Mouse (Mus musculus) limb, embryonic 13.5 days (tissue): Measurements from ENCODE around the gene Gm20388. TPM values are rescaled to one million over a fixed set of nuclear protein-coding genes. Genes with fewer than 3 reads are reported as not detected.

Source experiments
- ATAC-seq: fragments of 200-750 bp; cut with Nextera tagmentation; 2 replicates; pipeline ENCODE4 v1.8.0; 2017; ENCODE audit warnings: low read depth, moderate number of reproducible peaks, moderate TSS enrichment; ENCODE audit not compliant: low FRiP score
- H3K27ac ChIP-seq: fragments of 300-500 bp; sonication (generic); 2 replicates; pipeline ENCODE4 v1.5.1; 2015; ENCODE audit warnings: inconsistent platforms, mild to moderate bottlenecking, moderate library complexity
- H3K27me3 ChIP-seq: fragments of 300-500 bp; sonication (generic); 2 replicates; pipeline ENCODE4 v1.6.1; 2015; ENCODE audit warnings: mild to moderate bottlenecking, inconsistent platforms
- H3K36me3 ChIP-seq: fragments of 300-500 bp; sonication (generic); 2 replicates; pipeline ENCODE4 v1.6.1; 2015; ENCODE audit warnings: inconsistent platforms, mild to moderate bottlenecking, moderate library complexity
- H3K4me1 ChIP-seq: fragments of 300-500 bp; sonication (generic); 2 replicates; pipeline ENCODE4 v1.6.1; 2015; ENCODE audit warnings: inconsistent platforms
- H3K4me2 ChIP-seq: fragments of 300-500 bp; sonication (generic); replicated peaks from 2 replicates; pipeline ENCODE4 v1.6.1; 2015; ENCODE audit warnings: inconsistent platforms, mild to moderate bottlenecking, moderate library complexity
- H3K4me3 ChIP-seq: fragments of 300-500 bp; sonication (generic); 2 replicates; pipeline ENCODE4 v1.5.1; 2015; ENCODE audit warnings: moderate library complexity, mild to moderate bottlenecking, inconsistent platforms
- H3K9ac ChIP-seq: fragments of 300-500 bp; sonication (generic); 2 replicates; pipeline ENCODE4 v1.6.1; 2015; ENCODE audit warnings: mild to moderate bottlenecking, inconsistent platforms
- H3K9me3 ChIP-seq: fragments of 300-500 bp; sonication (generic); 2 replicates; pipeline ENCODE4 v1.6.1; 2016; ENCODE audit warnings: inconsistent platforms
- WGBS: fragments of 180-500 bp; shearing (Covaris S2); methylation state at CpG from one replicate; pipeline ENCODE4 v1.1.7; 2015; 5-methylcytosine and 5-hydroxymethylcytosine counted together
- polyA plus RNA-seq: library from polyadenylated mRNA; unstranded; fragments of >200 nt; fragmentation: Nextera tagmentation; extraction: Ambion mirVana; gene quantifications from 2 replicates; pipeline ENCODE4 v1.2.1, GENCODE M21; 2015

The Gm20388 gene
- polyA plus RNA-seq, 1 experiment from 2014 or later = 7.1 TPM

DNA sequence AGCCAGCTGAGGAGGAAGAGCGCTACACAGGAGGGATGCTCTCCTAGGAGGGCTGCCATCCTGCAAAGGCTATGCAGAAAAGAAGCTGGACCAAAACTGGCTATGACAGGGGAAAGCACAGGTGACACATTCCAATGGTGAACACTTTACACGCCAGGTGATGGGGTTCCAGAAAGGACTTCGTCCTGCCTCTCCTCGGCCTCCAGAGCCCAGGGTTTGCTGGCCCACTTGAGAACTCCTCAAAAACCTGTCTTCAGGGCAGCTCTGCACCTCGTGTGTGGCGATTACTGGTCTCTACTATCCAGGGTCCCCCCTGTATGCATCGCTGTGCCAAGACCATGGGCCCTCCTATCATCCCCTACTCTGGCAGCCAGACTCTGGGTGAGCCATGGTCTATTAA is 777.9 kb downstream of the Gm20388 start:
- WGBS = 86% methylated on average over 7 of the region's 7 CpGs
- Histone ChIP-seq H3K4me2 (no peak overlapping the region), H3K27ac (no peak overlapping the region), H3K4me1 (peaks cover 10% of the 10 kb centered on the region), H3K4me3 (no peak overlapping the region), H3K9ac (no peak overlapping the region), H3K27me3 (peaks cover 15% of the 10 kb centered on the region; the same call in 1 of the 2 replicates), H3K36me3 (no peaks in the 10 kb centered on the region), H3K9me3 (no peaks in the 10 kb centered on the region)
- ATAC-seq = no peak

DNA sequence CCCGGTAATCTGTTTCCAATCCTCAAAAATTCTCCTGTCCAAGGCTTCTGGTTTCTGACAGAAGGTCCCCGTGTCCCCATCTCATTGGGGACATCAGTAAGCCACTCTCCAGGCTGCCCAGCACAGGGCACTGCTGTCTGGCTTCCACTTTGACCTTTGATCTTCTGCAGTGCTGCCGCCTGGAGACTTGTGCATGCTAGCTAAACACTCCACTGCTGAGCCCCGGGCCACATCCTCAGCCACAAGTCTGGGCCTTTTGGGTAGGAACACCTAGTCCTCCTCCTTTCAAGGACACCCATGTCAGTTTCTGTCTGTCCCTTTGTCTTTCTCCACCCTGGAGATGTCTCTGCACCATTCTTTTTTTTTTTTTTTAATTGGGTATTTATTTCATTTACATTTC is 782.3 kb downstream of the Gm20388 start:
- ATAC-seq = no peak
- Histone ChIP-seq H3K9me3 (peaks cover 1% of the 10 kb centered on the region; the same call in 1 of the 2 replicates), H3K4me1 (peaks cover 20% of the 10 kb centered on the region), H3K27ac (no peak overlapping the region), H3K9ac (no peak overlapping the region), H3K36me3 (no peaks in the 10 kb centered on the region), H3K27me3 (peaks cover 15% of the 10 kb centered on the region; the same call in 1 of the 2 replicates), H3K4me3 (no peak overlapping the region), H3K4me2 (no peak overlapping the region)
- WGBS = 51% methylated on average over 4 of the region's 4 CpGs

DNA sequence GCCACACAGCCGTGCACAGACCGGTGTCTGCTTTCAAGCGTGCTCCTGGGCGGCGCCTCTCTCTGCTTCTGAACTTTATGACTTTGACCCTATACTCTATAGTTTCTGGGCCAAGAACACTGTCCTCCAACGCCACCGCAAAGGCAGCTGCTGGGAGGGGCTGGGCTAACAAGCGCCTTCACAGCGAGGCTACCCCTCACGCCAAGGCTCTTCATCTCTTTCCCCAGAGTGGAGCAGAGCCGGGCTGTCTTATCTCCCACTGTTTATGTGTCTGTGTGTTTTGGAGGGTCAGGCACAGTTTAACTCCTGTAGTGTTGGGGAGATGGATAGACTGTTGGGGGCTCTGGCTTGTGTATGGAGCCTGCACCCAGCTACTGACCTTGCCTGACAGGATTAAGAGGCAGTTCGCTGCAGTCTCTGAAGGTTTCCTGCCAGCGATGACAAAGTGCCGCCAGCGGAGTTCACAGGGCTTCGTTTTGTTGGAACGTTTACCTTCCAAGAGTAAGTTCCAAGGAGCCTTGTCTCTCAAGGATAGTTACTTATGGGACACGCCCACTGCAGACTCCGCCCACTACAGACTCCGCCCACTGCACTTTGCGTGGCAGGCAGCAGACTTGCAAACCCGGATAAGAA is 783.3 kb downstream of the Gm20388 start:
- WGBS = 21% methylated on average over 22 of the region's 22 CpGs

DNA sequence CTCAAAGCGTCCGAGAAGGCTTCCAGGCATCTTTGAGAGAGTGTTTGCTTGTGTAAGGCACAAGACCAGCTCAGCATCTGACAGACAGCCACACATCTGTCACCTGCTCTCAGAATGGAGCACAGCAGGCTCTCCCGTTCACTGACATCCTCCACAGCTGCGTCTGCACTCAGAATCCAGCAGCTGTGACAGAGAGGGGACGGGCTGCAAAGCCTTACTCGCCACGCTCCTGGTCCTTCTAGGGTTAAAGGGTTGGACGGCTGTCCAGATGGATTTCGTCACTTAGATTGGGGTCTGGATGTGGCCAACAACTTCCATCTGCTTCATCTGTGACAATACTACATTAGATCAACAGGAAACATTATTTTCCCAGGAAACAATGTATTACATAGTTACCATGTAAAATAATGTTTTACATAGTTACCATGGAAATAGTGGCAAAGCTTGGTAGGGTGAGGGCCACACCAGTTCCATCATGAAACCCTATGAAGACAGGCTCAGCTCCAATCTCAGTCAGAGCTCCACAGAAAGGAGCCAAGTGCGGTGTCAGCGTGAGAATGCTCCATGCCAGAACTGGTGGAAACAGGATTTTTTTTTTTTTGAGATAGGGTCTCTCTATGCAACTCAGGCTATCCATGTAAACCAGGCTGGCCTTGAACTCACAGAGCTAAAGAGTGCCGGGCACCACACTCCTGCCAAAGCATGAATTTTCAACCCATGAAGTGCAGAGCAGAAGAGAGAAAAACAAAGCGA is 785.9 kb downstream of the Gm20388 start:
- Histone ChIP-seq H3K9ac (no peak overlapping the region), H3K36me3 (no peaks in the 10 kb centered on the region), H3K4me2 (no peak overlapping the region), H3K4me3 (no peak overlapping the region), H3K4me1 (peaks cover 20% of the 10 kb centered on the region), H3K27me3 (peaks cover 13% of the 10 kb centered on the region), H3K27ac (no peak overlapping the region), H3K9me3 (peaks cover 3% of the 10 kb centered on the region; the same call in 1 of the 2 replicates)
- WGBS = 49% methylated on average over 13 of the region's 13 CpGs
- ATAC-seq = no peak

More for the DNA sequence above, 783.3 kb downstream of the Gm20388 start:
- peak overlapping the region; percentile 19; the same call in 1 of the 2 replicates for H3K4me2 ChIP-seq
- H3K4me1 ChIP-seq = peaks cover 20% of the 10 kb centered on the region
- no peaks in the 10 kb centered on the region for H3K36me3 ChIP-seq
- no peak overlapping the region for H3K9ac ChIP-seq
- H3K4me3 ChIP-seq = no peak overlapping the region
- no peak overlapping the region for H3K27ac ChIP-seq
- peaks cover 3% of the 10 kb centered on the region; the same call in 1 of the 2 replicates for H3K9me3 ChIP-seq
- peaks cover 8% of the 10 kb centered on the region; the same call in 1 of the 2 replicates for H3K27me3 ChIP-seq
- ATAC-seq = peak; percentile 57; the same call in 1 of the 2 replicates

DNA sequence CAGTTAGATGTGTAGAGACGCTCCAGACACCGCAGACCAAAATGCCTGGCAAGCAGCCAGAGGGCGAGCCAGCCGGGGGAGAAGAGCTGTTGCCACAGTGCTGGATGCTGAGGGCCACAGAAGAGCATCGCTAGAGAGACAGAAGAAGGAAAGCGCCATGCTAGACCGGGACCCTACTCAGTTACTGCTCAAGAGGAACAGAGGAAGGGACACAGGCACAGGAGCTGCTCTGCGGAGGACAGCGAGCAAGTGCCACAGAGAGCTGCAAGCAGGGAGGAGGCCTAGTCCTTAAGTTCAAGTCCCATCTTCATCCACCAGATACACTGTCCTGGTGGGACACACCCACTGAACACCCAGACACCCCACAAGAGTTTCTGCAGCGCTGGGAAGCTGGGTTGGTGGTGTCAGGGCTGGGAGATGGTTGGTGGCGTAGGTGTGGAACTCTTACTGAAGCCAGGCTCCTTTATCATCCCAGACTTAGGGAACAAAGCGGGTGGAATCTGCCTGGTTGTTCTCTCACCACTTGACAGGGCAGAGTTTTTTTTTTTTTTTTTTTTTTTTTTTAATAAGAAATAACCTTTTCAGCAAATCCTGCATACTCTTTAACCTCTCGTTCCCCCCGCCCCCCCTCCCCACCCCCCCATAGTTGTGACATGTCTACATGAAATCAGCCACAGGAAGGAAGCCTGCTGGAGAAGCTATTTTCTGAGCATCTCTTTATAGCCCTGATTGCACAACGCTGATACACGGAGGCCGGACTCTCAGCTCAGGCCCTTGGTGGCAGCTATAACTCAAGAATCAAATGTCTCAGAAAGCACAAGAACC is 786.7 kb downstream of the Gm20388 start:
- WGBS = 83% methylated on average over 17 of the region's 17 CpGs
- Histone ChIP-seq H3K27me3 (peaks cover 21% of the 10 kb centered on the region), H3K4me1 (peaks cover 20% of the 10 kb centered on the region), H3K9me3 (peaks cover 3% of the 10 kb centered on the region; the same call in 1 of the 2 replicates), H3K27ac (no peak overlapping the region), H3K36me3 (no peaks in the 10 kb centered on the region), H3K4me2 (no peak overlapping the region), H3K4me3 (no peak overlapping the region), H3K9ac (no peak overlapping the region)
- ATAC-seq = no peak

DNA sequence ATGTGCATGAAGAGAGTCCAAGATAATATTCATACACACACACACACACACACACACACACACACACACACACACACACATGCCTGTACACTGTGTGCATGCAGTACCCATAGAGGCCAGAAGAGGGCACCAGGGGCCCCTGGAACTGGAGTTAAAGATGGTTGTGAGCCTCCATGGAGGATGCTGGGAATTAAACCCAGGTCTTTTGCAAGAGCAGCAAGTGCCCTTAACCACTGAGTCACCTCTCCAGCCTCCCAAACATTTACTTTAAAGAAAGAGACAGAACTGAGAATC is 787.3 kb downstream of the Gm20388 start:
- ATAC-seq = no peak
- no peak overlapping the region for H3K4me3 ChIP-seq
- no peaks in the 10 kb centered on the region for H3K36me3 ChIP-seq
- no peak overlapping the region for H3K4me2 ChIP-seq
- H3K9ac ChIP-seq = no peak overlapping the region
- peaks cover 20% of the 10 kb centered on the region for H3K4me1 ChIP-seq
- H3K27ac ChIP-seq = no peak overlapping the region
- peaks cover 25% of the 10 kb centered on the region for H3K27me3 ChIP-seq
- peaks cover 3% of the 10 kb centered on the region; the same call in 1 of the 2 replicates for H3K9me3 ChIP-seq

DNA sequence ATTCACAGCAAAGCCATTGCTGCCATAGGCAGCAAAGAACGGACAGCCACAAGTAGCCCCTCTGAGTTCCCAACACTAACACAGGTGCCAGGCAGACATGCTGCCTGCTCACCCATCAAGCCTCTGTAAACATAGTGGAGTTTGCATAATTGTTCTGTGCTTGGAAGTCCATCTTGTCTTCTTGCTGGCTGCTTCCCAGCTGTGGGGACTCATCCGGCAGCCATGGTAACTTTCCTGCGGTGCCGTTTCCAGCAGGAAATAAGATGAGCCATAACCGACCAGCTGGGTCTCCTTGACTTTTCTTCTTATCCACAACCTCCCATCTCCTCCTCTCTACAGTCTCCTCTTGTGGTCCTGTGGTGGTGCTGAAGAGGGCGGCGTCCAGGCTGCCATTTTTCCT is 787.8 kb downstream of the Gm20388 start:
- H3K4me2 ChIP-seq = no peak overlapping the region
- peaks cover 20% of the 10 kb centered on the region for H3K4me1 ChIP-seq
- no peak for ATAC-seq

DNA sequence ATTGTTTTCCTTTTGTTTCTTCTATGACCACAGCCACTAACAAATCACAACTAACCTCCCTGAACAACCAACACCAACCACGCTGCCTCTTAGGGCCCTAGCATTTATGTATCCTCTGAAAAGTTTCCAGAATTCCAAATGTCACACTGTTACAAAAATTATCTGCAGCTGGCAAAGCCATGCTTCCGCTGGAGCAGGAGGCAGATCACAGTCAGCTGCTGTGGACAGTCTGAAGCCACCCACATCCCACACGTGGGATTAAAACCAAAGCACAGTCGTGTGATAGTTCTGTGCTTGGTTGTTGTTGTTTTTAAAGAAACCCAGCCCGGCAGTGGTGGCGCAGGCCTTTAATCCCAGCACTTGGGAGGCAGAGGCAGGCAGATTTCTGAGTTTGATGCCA is 788.4 kb downstream of the Gm20388 start:
- Histone ChIP-seq H3K27ac (no peak overlapping the region), H3K4me2 (no peak overlapping the region), H3K36me3 (no peaks in the 10 kb centered on the region), H3K9ac (no peak overlapping the region), H3K4me3 (no peak overlapping the region), H3K27me3 (peaks cover 35% of the 10 kb centered on the region), H3K9me3 (peaks cover 3% of the 10 kb centered on the region; the same call in 1 of the 2 replicates), H3K4me1 (peaks cover 16% of the 10 kb centered on the region)
- WGBS = 71% methylated on average over 6 of the region's 6 CpGs
- no peak for ATAC-seq

More for the DNA sequence above, 787.8 kb downstream of the Gm20388 start:
- 87% methylated on average over 7 of the region's 7 CpGs for WGBS
- Histone ChIP-seq H3K27me3 (peaks cover 30% of the 10 kb centered on the region), H3K36me3 (no peaks in the 10 kb centered on the region), H3K9me3 (peaks cover 3% of the 10 kb centered on the region; the same call in 1 of the 2 replicates), H3K4me3 (no peak overlapping the region), H3K9ac (no peak overlapping the region), H3K27ac (no peak overlapping the region)

DNA sequence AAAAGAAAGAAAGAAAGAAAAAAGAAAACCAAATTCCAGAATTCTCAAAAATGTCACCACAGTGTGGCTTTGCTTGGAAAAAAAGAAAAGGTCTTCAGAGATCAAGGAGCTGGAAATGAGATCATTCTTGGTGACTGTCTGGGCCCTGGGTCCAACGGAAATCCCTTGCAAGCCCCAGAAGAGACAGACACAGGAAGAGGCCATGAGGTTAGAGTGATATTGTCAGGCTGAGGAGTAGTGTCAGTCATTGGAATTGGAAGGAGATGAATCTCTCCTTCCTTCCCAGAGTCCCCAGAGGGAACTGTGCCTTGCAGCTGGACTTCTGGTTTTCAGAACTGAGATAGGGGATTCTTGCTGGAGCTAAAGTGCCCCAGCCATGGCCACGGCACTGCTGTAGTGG is 788.9 kb downstream of the Gm20388 start:
- Histone ChIP-seq H3K4me3 (no peak overlapping the region), H3K9ac (no peak overlapping the region), H3K27me3 (peaks cover 38% of the 10 kb centered on the region), H3K4me1 (peaks cover 13% of the 10 kb centered on the region; the same call in 1 of the 2 replicates), H3K9me3 (peaks cover 3% of the 10 kb centered on the region; the same call in 1 of the 2 replicates), H3K36me3 (no peaks in the 10 kb centered on the region), H3K27ac (no peak overlapping the region), H3K4me2 (no peak overlapping the region)
- WGBS = 60% methylated on average over 2 of the region's 2 CpGs
- no peak for ATAC-seq

DNA sequence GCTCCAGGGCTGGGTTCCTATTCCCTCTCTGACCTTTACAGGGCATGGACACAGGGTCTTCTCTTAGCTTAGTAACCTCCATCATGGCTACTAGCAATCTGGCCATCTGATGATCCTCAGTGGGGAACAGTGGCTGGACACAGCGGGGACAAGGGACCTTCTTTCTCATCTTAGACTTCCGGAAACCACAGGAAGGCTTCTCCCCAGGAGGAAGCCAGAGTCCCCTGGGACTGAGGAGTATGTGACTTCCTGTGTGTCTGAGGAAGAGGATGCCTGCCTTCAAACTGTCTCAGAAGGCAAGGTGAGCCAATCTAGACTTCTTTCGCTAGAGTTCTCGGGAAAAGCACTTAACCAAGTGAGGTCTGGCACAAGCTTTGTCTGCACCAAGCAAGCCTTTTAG is 789.4 kb downstream of the Gm20388 start:
- Histone ChIP-seq H3K4me3 (no peak overlapping the region), H3K9me3 (peaks cover 3% of the 10 kb centered on the region; the same call in 1 of the 2 replicates), H3K27me3 (peaks cover 40% of the 10 kb centered on the region), H3K27ac (no peak overlapping the region), H3K4me2 (no peak overlapping the region), H3K9ac (no peak overlapping the region), H3K4me1 (peaks cover 13% of the 10 kb centered on the region; the same call in 1 of the 2 replicates), H3K36me3 (no peaks in the 10 kb centered on the region)
- no peak for ATAC-seq
- WGBS = 79% methylated on average over 4 of the region's 4 CpGs

DNA sequence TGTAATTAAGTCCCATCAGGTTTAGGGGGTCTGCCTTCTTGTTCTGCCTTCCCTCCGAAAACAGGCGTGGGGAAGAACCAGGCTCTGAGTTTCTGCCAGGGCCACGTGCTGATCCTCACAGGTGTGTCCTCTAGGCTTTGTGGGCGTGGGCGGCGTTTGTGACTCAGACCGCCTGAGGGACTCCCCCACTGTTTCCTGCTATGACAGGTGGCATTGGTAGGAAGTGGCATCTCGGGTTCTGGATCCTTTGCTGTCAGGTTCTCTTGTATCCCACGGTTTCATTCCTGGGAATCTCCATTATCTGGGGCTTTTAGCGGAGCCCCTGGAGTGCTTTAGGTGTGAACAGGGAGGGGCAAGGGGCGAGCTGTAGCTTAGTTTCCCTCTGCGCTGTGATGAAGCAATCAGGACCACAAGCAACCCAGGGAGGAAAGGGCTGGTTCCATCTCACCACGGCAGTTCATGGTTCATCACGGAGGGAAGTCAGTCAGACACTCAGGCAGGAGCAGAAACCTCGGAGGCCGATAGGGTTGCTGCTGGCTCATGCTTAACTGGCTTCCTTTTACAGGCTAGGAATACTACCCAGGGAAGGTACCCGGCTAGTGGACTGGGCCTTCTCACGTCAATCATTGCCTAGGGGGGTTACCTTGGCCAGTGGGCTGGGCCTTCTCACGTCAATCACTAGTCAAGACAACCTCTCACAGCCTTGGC is 791.3 kb downstream of the Gm20388 start:
- Histone ChIP-seq H3K27ac (no peak overlapping the region), H3K4me1 (peaks cover 2% of the 10 kb centered on the region; the same call in 1 of the 2 replicates), H3K9ac (no peak overlapping the region), H3K4me2 (no peak overlapping the region), H3K36me3 (no peaks in the 10 kb centered on the region), H3K4me3 (no peak overlapping the region), H3K9me3 (peaks cover 3% of the 10 kb centered on the region; the same call in 1 of the 2 replicates), H3K27me3 (peaks cover 47% of the 10 kb centered on the region)
- no peak for ATAC-seq
- WGBS = 37% methylated on average over 19 of the region's 19 CpGs
